Mouse (Mus musculus): Measurements from ENCODE around the gene Slc25a36. TPM values are rescaled to one million over a fixed set of nuclear protein-coding genes. Genes with fewer than 3 reads are reported as not detected.
A peak's percentile ranks its signal among the peaks of the same experiment; 100 is the strongest.

Slc25a36 gene
- polyA plus RNA-seq, 1 experiment from 2014 or later = 74.8 TPM

DNA sequence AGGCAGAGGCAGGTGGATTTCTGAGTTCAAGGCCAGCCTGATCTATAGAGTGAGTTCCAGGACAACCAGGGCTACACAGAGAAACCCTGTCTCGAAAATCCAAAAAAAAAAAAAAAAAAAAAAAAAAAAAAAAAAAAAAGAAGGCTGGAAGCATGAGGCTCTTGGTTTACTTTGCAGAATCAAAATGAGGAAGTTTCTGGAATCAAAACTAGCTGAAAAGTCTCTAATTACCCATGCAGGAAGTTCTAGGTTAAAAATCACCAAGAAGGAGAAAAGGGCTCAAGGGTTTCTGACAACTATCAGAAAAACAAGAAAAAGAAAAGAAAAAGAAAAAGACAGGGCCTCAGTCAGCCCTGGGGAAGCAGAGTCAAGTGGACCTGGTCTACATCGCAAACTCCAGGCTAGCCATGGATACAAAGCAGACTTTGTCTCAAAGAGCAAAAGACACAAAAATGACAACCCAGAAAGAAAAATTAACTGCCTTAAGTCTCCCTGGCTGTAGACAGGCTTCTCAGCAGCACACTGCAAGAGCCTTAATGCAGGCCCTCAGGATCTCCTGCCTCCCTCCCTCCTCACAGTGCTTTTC, 5.5 kb downstream of the Slc25a36 start:
- Histone ChIP-seq H3K4me2 (no peak overlapping the region), H3K27ac (replicated peaks) (no peak overlapping the region), H3K27me3 (no peaks in the 10 kb centered on the region), H3K9ac (no peak overlapping the region), H3K4me3 (no peak overlapping the region), H3K4me1 (replicated peaks) (peaks cover 37% of the 10 kb centered on the region), H3K9me3 (no peaks in the 10 kb centered on the region), H3K36me3 (0 out of 2 replicates have a peak, but pooled peaks cover 3% of the 10 kb centered on the region)
- 82% methylated on average over 2 of the region's 2 CpGs for WGBS
- ATAC-seq (ENCODE audit: low read depth) = no peak

DNA sequence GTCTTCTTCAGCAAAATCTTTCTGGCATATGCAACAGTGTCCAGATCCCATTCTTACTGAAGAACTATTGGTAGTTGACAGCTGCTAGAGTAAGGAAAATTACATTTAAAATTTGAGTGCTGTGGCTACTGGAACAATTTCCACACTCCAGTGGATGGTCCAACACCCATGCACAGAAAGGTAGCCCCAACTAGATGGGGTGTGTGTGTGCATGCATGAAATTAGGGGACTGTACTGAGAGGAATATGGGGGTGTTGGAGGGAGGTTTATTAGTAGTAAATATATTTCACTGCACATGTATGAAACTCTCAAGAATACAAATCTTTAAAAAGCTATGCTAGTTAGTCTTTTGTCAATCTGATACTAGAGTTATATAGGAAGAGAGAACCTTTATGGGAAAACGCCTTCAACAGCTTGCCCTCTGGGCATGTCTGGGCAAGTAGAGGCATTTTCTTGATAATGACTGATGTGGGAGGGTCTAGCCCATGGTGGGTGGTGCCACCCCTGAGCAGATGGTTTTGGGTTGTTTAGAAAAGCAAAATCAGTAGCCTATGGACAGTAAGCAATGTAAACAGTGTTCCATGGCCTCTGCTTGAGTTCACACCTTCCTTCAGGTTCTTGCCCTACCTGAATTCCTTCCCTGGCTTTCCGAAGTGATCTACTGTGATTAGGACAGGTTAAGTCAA, 7.4 kb downstream of the Slc25a36 start:
- Histone ChIP-seq H3K4me1 (replicated peaks) (peaks cover 21% of the 10 kb centered on the region), H3K36me3 (peaks cover 14% of the 10 kb centered on the region), H3K4me3 (no peak overlapping the region), H3K9ac (no peak overlapping the region), H3K27me3 (no peaks in the 10 kb centered on the region), H3K9me3 (no peaks in the 10 kb centered on the region), H3K27ac (replicated peaks) (no peak overlapping the region), H3K4me2 (no peak overlapping the region)
- WGBS = 85% methylated on average over 2 of the region's 2 CpGs
- no peak for ATAC-seq (ENCODE audit: low read depth)

DNA sequence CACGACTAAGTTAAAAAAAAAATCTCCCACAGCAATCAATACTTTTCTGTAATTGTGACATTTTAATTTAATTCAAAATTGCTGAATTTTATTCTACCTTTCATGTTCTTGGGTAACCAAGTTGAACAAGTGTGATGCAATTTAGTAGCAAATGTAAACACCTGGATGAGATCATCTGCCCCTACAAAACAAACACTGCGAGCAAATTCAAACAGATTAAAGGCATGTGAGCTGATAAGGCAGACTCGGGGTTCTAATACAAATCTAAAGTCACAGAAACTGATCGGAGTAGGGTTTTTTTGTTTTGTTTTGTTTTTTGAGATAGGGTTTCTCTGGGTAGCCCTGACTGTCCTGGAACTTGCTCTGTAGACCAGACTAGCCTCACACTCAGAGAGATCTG, 12.0 kb downstream of the Slc25a36 start:
- H3K4me1 ChIP-seq (replicated peaks) = peaks cover 17% of the 10 kb centered on the region
- no peaks in the 10 kb centered on the region for H3K9me3 ChIP-seq
- peaks cover 46% of the 10 kb centered on the region for H3K36me3 ChIP-seq
- H3K4me2 ChIP-seq = no peak overlapping the region
- 91% methylated on average over 4 of the region's 4 CpGs for WGBS
- no peaks in the 10 kb centered on the region for H3K27me3 ChIP-seq
- no peak overlapping the region for H3K4me3 ChIP-seq
- H3K9ac ChIP-seq = no peak overlapping the region
- ATAC-seq (ENCODE audit: low read depth) = no peak
- no peak overlapping the region for H3K27ac ChIP-seq (replicated peaks)

DNA sequence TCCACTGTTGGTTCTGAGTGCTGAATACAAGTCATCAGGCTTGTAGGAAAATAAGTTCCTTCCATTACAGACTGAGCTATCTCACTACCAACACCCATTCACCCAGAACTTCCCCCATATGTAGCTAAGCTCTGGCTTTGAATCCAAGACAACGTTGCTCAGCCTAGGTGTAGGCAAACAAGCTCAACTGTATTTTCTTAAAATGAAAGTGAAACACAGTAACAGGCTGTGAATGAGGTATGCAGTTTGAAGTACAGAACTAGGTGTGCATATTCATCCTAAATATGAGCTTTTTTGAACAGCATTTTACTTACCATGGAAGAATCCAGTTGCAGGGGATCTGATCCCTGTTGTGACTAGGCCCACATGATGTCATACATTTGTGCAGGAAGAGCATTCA, 14.8 kb downstream of the Slc25a36 start:
- Histone ChIP-seq H3K9ac (no peak overlapping the region), H3K9me3 (no peaks in the 10 kb centered on the region), H3K27me3 (no peaks in the 10 kb centered on the region), H3K4me2 (no peak overlapping the region), H3K36me3 (peaks cover 57% of the 10 kb centered on the region), H3K27ac (replicated peaks) (no peak overlapping the region), H3K4me1 (replicated peaks) (no peaks in the 10 kb centered on the region), H3K4me3 (no peak overlapping the region)
- 93% methylated on average over 1 of the region's 1 CpGs for WGBS
- no peak for ATAC-seq (ENCODE audit: low read depth)

DNA sequence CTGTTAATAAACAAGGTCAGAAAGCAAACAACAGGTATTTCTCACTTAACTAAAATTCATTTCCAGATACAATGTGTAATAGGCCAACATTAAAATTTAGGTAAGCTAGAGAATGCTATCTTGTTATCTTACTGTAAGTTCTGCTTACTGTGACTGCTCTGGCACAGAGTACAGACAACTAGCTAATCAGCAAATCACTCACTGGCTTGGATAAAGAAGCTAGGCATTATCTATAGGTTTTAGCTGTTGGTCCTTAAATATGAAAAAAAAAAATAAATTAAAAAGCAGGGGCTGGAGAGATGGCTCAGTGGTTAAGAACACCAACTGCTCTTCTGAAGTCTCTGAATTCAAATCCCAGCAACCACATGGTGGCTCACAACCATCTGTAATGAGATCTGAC, 23.1 kb downstream of the Slc25a36 start:
- Histone ChIP-seq H3K4me2 (no peak overlapping the region), H3K36me3 (peaks cover 28% of the 10 kb centered on the region), H3K27ac (replicated peaks) (no peak overlapping the region), H3K4me3 (no peak overlapping the region), H3K27me3 (no peaks in the 10 kb centered on the region), H3K9ac (no peak overlapping the region), H3K9me3 (no peaks in the 10 kb centered on the region), H3K4me1 (replicated peaks) (no peaks in the 10 kb centered on the region)
- no peak for ATAC-seq (ENCODE audit: low read depth)

DNA sequence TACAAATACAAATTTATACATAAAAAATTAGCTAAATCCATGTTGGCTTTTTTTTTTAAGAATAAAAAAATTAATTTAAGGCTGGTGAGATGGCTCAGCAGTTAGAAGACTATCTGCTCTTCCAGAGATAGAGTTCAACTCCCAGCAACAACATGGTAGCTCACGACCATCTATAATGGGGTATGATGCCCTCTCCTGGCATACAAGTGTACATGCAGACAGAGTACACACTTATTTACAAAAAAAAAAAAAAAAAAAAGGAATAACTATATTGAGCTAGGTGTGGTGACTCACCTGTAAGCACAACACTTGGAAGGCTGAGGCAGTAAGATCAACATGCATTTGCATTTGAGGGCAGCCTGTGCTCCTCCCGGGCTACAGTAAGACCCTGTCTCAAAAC, 26.3 kb downstream of the Slc25a36 start:
- Histone ChIP-seq H3K27ac (replicated peaks) (no peak overlapping the region), H3K4me3 (no peak overlapping the region), H3K9ac (no peak overlapping the region), H3K36me3 (peaks cover 45% of the 10 kb centered on the region), H3K27me3 (no peaks in the 10 kb centered on the region), H3K4me2 (no peak overlapping the region), H3K9me3 (no peaks in the 10 kb centered on the region), H3K4me1 (replicated peaks) (no peaks in the 10 kb centered on the region)
- no peak for ATAC-seq (ENCODE audit: low read depth)
- WGBS = 96% methylated on average over 2 of the region's 2 CpGs

DNA sequence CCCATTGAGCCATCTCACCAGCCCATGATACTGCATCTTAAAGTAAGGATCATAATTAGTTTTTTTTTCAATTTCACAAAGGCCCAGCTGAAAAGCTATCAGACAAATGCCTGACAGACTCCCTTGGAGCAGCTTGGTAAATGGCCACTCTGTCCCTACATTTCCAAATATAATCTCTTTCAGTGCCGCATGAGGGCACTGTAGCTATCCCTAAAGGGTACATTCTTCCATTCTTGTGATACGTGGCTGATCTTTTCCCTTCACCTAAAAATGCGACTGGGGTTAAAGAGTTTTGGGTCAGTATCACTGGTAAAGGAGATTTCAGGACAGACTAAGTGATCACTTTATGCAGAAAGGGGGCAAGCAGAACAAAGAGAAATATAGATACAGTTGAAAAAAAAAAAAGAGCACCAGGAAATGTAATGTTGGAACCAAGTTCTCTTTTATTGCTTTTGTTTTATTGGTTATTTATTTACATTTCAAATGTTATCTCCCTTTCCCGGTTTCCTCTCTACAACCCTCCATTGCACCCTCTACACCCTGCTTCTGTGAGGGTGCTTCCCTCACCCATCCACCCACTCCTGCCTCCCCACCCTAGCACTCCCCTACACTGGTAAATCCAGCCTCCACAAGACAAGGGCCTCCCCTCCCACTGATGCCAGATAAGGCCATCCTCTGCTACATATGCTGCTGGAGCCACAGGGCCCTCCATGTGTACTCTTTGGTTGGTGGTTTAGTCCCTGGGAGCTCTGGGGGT, 29.7 kb downstream of the Slc25a36 start:
- Histone ChIP-seq H3K9me3 (no peaks in the 10 kb centered on the region), H3K27ac (replicated peaks) (no peak overlapping the region), H3K27me3 (no peaks in the 10 kb centered on the region), H3K36me3 (peaks cover 56% of the 10 kb centered on the region), H3K4me1 (replicated peaks) (no peaks in the 10 kb centered on the region), H3K4me3 (no peak overlapping the region), H3K9ac (no peak overlapping the region), H3K4me2 (no peak overlapping the region)
- WGBS = 80% methylated on average over 4 of the region's 4 CpGs
- ATAC-seq (ENCODE audit: low read depth) = no peak

DNA sequence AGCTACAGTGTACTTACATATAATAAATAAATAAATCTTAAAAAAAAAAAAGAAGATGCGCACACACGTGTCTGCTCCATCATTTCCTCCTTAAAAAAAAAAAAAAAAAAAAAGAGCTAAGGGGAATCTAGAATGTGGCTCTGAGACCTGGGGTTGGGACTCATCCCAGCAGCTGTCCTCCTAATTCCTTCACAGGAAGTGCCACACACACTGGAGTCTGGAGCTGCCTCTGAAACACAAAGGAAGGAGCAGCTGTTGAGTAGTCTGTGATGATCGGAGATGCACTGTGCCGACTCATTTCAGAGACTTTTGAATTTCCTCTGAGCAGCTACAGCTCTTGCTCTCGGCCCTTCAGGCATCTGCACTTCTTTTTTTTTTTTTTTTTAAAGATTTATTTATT, 41.0 kb downstream of the Slc25a36 start:
- ATAC-seq (ENCODE audit: low read depth) = no peak
- WGBS = 79% methylated on average over 5 of the region's 5 CpGs
- Histone ChIP-seq H3K4me3 (no peak overlapping the region), H3K9ac (no peak overlapping the region), H3K27ac (replicated peaks) (no peak overlapping the region), H3K9me3 (no peaks in the 10 kb centered on the region), H3K4me2 (no peak overlapping the region), H3K4me1 (replicated peaks) (peaks cover 18% of the 10 kb centered on the region), H3K36me3 (no peaks in the 10 kb centered on the region), H3K27me3 (no peaks in the 10 kb centered on the region)

DNA sequence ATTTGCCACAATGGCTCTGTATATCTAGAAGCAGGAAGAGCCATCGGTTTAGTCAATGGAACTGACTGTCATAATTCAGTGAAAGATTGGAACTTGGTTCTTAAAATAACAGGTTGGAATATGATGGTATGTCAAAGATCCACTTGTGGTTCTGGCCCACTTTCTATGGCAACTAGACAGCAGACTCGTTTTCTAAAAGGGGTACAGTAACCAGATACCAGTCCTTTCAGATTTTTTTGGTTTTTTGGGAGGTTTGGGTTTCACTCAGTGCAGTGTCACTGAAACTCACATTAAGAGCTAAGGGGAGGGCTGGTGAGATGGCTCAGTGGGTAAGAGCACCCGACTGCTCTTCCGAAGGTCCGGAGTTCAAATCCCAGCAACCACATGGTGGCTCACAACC, 41.5 kb downstream of the Slc25a36 start:
- Histone ChIP-seq H3K4me2 (no peak overlapping the region), H3K27ac (replicated peaks) (no peak overlapping the region), H3K9me3 (no peaks in the 10 kb centered on the region), H3K9ac (no peak overlapping the region), H3K4me1 (replicated peaks) (peaks cover 18% of the 10 kb centered on the region), H3K4me3 (no peak overlapping the region), H3K27me3 (no peaks in the 10 kb centered on the region), H3K36me3 (no peaks in the 10 kb centered on the region)
- ATAC-seq (ENCODE audit: low read depth) = no peak
- 90% methylated on average over 5 of the region's 5 CpGs for WGBS

DNA sequence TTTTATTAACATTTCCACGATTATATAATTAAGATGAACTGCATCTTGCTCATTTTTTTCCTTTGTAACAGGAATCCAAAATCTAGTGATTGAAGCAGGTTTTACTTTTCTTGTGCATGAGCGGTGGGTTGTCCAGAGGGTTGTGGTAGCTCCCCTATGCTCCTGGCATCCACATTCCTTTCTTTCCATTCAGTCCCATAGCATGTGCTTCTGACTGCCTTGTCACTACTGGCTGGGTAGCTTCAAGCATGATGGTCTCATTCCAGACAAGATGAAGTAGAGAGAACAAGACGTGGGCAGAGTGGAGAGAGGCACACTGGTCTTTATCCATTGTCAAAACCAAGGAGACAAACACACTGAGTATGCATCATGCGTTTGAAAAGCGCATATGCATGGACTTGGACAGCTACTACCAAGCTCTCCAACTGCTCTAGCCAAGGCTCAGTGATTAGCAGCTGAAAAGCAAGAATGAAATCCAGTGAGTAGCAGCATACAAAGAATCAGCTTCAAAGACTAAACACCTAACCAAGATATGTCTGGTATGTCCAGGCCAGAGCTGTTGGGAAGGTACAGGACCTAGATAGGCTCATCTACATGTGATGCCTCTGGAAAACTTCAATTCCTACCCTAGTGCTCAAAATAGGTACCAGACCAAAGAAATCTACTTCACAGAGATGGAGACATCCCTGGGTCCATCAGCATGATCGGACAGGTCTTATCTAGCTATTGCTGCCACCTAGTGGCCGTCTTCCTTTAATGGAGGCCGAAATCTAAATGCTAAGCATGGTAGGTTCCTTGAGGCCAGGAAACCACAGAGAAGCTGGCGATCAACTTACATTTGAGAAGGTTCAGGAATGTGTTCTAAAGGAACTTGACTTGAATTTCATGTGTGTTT, 42.5 kb downstream of the Slc25a36 start:
- Histone ChIP-seq H3K27me3 (no peaks in the 10 kb centered on the region), H3K4me2 (no peak overlapping the region), H3K27ac (replicated peaks) (no peak overlapping the region), H3K36me3 (no peaks in the 10 kb centered on the region), H3K4me3 (no peak overlapping the region), H3K9me3 (no peaks in the 10 kb centered on the region), H3K9ac (no peak overlapping the region), H3K4me1 (replicated peaks) (peaks cover 18% of the 10 kb centered on the region)
- WGBS = 48% methylated on average over 9 of the region's 9 CpGs
- peak; percentile 75 for ATAC-seq (ENCODE audit: low read depth)

DNA sequence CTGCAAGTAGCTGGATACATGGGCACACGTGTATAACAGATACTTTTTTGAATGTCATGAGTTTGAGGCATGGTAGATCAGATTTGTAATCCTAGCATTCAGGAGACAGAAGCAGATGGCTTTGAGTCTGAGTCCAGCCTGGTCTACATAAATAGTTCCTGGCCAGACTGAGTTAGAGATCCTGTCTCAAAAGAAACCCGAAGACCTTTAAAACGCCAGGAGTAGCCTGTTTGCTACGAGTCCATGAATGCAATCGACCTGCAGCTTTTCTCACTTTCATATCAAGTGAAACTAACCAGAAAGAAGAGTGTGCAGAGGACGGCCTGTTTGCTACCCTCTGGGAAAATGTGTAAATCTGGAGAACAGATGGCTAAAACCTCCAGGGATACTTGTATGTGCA, 43.2 kb downstream of the Slc25a36 start:
- Histone ChIP-seq H3K27me3 (no peaks in the 10 kb centered on the region), H3K9ac (no peak overlapping the region), H3K4me1 (replicated peaks) (peaks cover 21% of the 10 kb centered on the region), H3K27ac (replicated peaks) (no peak overlapping the region), H3K4me2 (no peak overlapping the region), H3K9me3 (no peaks in the 10 kb centered on the region), H3K4me3 (no peak overlapping the region), H3K36me3 (no peaks in the 10 kb centered on the region)
- ATAC-seq (ENCODE audit: low read depth) = no peak
- 61% methylated on average over 6 of the region's 6 CpGs for WGBS

DNA sequence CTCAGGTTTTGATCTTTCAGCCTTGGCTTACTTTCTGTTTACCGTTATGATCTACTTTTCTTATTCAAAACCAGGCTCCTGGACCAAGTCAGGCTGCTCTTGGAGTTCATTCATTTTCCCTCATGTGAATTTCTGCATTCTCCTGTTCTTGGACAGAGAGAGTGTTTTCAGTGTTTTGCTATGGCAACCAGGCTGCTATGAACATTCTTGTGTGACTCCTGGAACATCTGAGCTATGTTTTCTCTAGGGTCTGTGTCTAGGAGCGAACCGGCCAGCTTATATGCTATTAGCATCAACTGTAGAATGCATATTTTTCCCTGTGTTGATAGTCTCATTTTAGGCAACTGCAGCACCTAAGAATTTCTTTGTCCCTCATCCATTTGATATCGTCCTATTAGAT, 45.1 kb downstream of the Slc25a36 start:
- Histone ChIP-seq H3K36me3 (no peaks in the 10 kb centered on the region), H3K4me1 (replicated peaks) (peaks cover 26% of the 10 kb centered on the region), H3K27me3 (no peaks in the 10 kb centered on the region), H3K4me2 (no peak overlapping the region), H3K27ac (replicated peaks) (no peak overlapping the region), H3K9me3 (no peaks in the 10 kb centered on the region), H3K9ac (no peak overlapping the region), H3K4me3 (no peak overlapping the region)
- 37% methylated on average over 4 of the region's 4 CpGs for WGBS
- no peak for ATAC-seq (ENCODE audit: low read depth)
